Comparison of ENCODE assay signal across 8 mouse cellular contexts in genomic region chr3:134235491-134236413, GRCm38 (mm10). TPM values are rescaled to one million over a fixed set of nuclear protein-coding genes. Genes with fewer than 3 reads are reported as not detected.
DNase-seq lines count a peak whose midpoint lies in the region; ATAC-seq and TF ChIP-seq lines count a peak whose summit lies in the region.

No protein-coding gene starts in this region.

- H3ac ChIP-seq in C2C12 (ENCODE audit: control insufficient read depth, insufficient read length, low read depth) (peak overlapping the region; percentile 23), myocyte (ENCODE audit: control insufficient read depth, insufficient read length) (no peak overlapping the region)

- TF ChIP-seq POLR2A in bone marrow macrophage, adult 2 months (IDR thresholded peaks at IDR 0.05; ENCODE audit: borderline replicate concordance, low read depth, low read length) = no peak
- TF ChIP-seq POLR2A in myocyte (IDR thresholded peaks at IDR 0.05; ENCODE audit: insufficient read length, low read depth) = no peak

- H3K27me3 ChIP-seq in C2C12 (ENCODE audit: control insufficient read depth, insufficient read depth, insufficient read length) (no peaks in the 10 kb centered on the region), myocyte (ENCODE audit: control insufficient read depth, insufficient read depth, insufficient read length) (peaks cover 14% of the 10 kb centered on the region)
- H3K27me3 ChIP-seq in forebrain, embryonic 11.5 days (ENCODE audit: control insufficient read depth, insufficient read depth, low read length) = no peaks in the 10 kb centered on the region
- no peaks in the 10 kb centered on the region for H3K27me3 ChIP-seq in heart, embryonic 14.5 days (ENCODE audit: control insufficient read depth, insufficient read depth, low read length)
- no peaks in the 10 kb centered on the region for H3K27me3 ChIP-seq in kidney, postnatal 0 days (ENCODE audit: insufficient read depth, low read length)
- peaks cover 30% of the 10 kb centered on the region for H3K27me3 ChIP-seq in liver, embryonic 11.5 days (replicated peaks; ENCODE audit: control insufficient read depth, insufficient read depth, low read length)

- under 1% methylated on average over 54 of the region's 55 CpGs for WGBS in forebrain, embryonic 11.5 days
- under 1% methylated on average over 52 of the region's 55 CpGs for WGBS in heart, embryonic 14.5 days
- WGBS in kidney, postnatal 0 days = under 1% methylated on average over 53 of the region's 55 CpGs
- 1% methylated on average over 46 of the region's 55 CpGs for WGBS in liver, embryonic 11.5 days

- H3K4me3 ChIP-seq in C2C12 (ENCODE audit: insufficient read depth, poor library complexity, severe bottlenecking) (peak overlapping the region; percentile 30), myocyte (peak overlapping the region; percentile 20)
- H3K4me3 ChIP-seq in bone marrow macrophage, adult 2 months (ENCODE audit: insufficient read depth, low read length) = peak overlapping the region; percentile 56
- H3K4me3 ChIP-seq in forebrain, embryonic 11.5 days (ENCODE audit: low read depth, low read length) = peak overlapping the region; percentile 78
- H3K4me3 ChIP-seq in heart, embryonic 14.5 days (ENCODE audit: control insufficient read depth in 1 of 2, insufficient read depth in 1 of 2, low read depth in 1 of 2, low read length in 2 of 2) = peak overlapping the region; percentile 45 to 72
- peak overlapping the region; percentile 42 for H3K4me3 ChIP-seq in kidney, postnatal 0 days (replicated peaks; ENCODE audit: low read depth, low read length)
- H3K4me3 ChIP-seq in liver, embryonic 11.5 days (ENCODE audit: low read depth, low read length) = peak overlapping the region; percentile 50

- H3K79me2 ChIP-seq in C2C12 (ENCODE audit: control insufficient read depth, insufficient read depth) (no peaks in the 10 kb centered on the region), myocyte (ENCODE audit: control insufficient read depth, insufficient read depth) (no peaks in the 10 kb centered on the region)

- ATAC-seq in forebrain, embryonic 11.5 days (replicated peaks; ENCODE audit: low FRiP score) = peak; percentile 78
- ATAC-seq in heart, embryonic 14.5 days (ENCODE audit: insufficient number of reproducible peaks, insufficient read depth, low FRiP score, low read depth) = peak; percentile 70
- ATAC-seq in kidney, postnatal 0 days (replicated peaks; ENCODE audit: low FRiP score, low read depth) = peak; percentile 65
- ATAC-seq in liver, embryonic 11.5 days (replicated peaks; ENCODE audit: low FRiP score) = peak; percentile 79

- no peaks in the 10 kb centered on the region for H3K79me3 ChIP-seq in C2C12 (ENCODE audit: low read depth)

- peak overlapping the region; percentile 66 for H3K9ac ChIP-seq in forebrain, embryonic 11.5 days (ENCODE audit: low read length)
- peak overlapping the region; percentile 60 for H3K9ac ChIP-seq in heart, embryonic 14.5 days (ENCODE audit: low read length)
- H3K9ac ChIP-seq in kidney, postnatal 0 days (ENCODE audit: low read depth, low read length) = peak overlapping the region; percentile 47; the same call in 1 of the 2 replicates
- peak overlapping the region; percentile 10 for H3K9ac ChIP-seq in liver, embryonic 11.5 days (ENCODE audit: low read depth, low read length)

- no peak overlapping the region for H3K27ac ChIP-seq in bone marrow macrophage, adult 2 months (ENCODE audit: insufficient read depth, low read depth, low read length)
- H3K27ac ChIP-seq in forebrain, embryonic 11.5 days (ENCODE audit: low read depth, low read length) = peak overlapping the region; percentile 98
- peak overlapping the region; percentile 67 to 81 for H3K27ac ChIP-seq in heart, embryonic 14.5 days (replicated peaks in 1 of 2; ENCODE audit: control insufficient read depth in 1 of 2, insufficient read depth in 1 of 2, low read depth in 2 of 2, low read length in 2 of 2)
- no peak overlapping the region; the same call in 1 of the 2 replicates for H3K27ac ChIP-seq in kidney, postnatal 0 days
- peak overlapping the region; percentile 68 for H3K27ac ChIP-seq in liver, embryonic 11.5 days (ENCODE audit: low read depth, low read length)

- H3K36me3 ChIP-seq in C2C12 (ENCODE audit: control insufficient read depth, insufficient read depth) (no peaks in the 10 kb centered on the region), myocyte (ENCODE audit: control insufficient read depth, insufficient read depth) (no peaks in the 10 kb centered on the region)
- H3K36me3 ChIP-seq in forebrain, embryonic 11.5 days (ENCODE audit: control insufficient read depth, insufficient read depth, low read length) = no peaks in the 10 kb centered on the region
- H3K36me3 ChIP-seq in heart, embryonic 14.5 days (ENCODE audit: control insufficient read depth, insufficient read depth, low read length) = no peaks in the 10 kb centered on the region
- no peaks in the 10 kb centered on the region for H3K36me3 ChIP-seq in kidney, postnatal 0 days (ENCODE audit: insufficient read depth, low read length)
- no peaks in the 10 kb centered on the region for H3K36me3 ChIP-seq in liver, embryonic 11.5 days (ENCODE audit: control insufficient read depth, insufficient read depth, low read length)

- no peaks in the 10 kb centered on the region for H3K9me3 ChIP-seq in forebrain, embryonic 11.5 days (ENCODE audit: control insufficient read depth, low read length)
- H3K9me3 ChIP-seq in heart, embryonic 14.5 days (ENCODE audit: control insufficient read depth, low read length) = no peaks in the 10 kb centered on the region
- no peaks in the 10 kb centered on the region for H3K9me3 ChIP-seq in kidney, postnatal 0 days (replicated peaks; ENCODE audit: low read length)
- no peaks in the 10 kb centered on the region for H3K9me3 ChIP-seq in liver, embryonic 11.5 days (ENCODE audit: control insufficient read depth, low read length)

- DNase-seq in forebrain, embryonic 11.5 days (ENCODE audit: low spot score) = peak; percentile 97
- peak; percentile 86 for DNase-seq in kidney, postnatal 0 days (ENCODE audit: low spot score)
- peak; percentile 75 for DNase-seq in liver, embryonic 11.5 days (ENCODE audit: low spot score)
- DNase-seq in testis, postnatal 10 days (ENCODE audit: low spot score) = peak; percentile 80

- H3K4me2 ChIP-seq in forebrain, embryonic 11.5 days (ENCODE audit: low read depth, low read length, severe bottlenecking) = peak overlapping the region; percentile 69
- H3K4me2 ChIP-seq in heart, embryonic 14.5 days (ENCODE audit: low read length) = peak overlapping the region; percentile 73
- H3K4me2 ChIP-seq in kidney, postnatal 0 days (ENCODE audit: low read length) = peak overlapping the region; percentile 74
- H3K4me2 ChIP-seq in liver, embryonic 11.5 days = peak overlapping the region; percentile 66
- H3K4me2 ChIP-seq in myocyte (ENCODE audit: low read depth) = peak overlapping the region; percentile 88

- TF ChIP-seq CTCF in C2C12 (IDR thresholded peaks at IDR 0.05; ENCODE audit: control insufficient read depth, insufficient read depth, insufficient read length) = no peak
- no peak for TF ChIP-seq CTCF in bone marrow macrophage, adult 2 months (IDR thresholded peaks at IDR 0.05; ENCODE audit: low read depth, low read length)
- TF ChIP-seq CTCF in kidney, postnatal 0 days (IDR thresholded peaks at IDR 0.05; ENCODE audit: low read depth) = no peak

- H3K4me1 ChIP-seq in bone marrow macrophage, adult 2 months (ENCODE audit: control insufficient read depth, insufficient read depth, low read length) = no peaks in the 10 kb centered on the region
- H3K4me1 ChIP-seq in forebrain, embryonic 11.5 days (replicated peaks; ENCODE audit: control insufficient read depth, insufficient read depth, low read length) = no peaks in the 10 kb centered on the region; the same call in 1 of the 2 replicates
- H3K4me1 ChIP-seq in heart, embryonic 14.5 days (ENCODE audit: control insufficient read depth in 2 of 2, insufficient read depth in 2 of 2, low read length in 2 of 2) = peaks cover 0 to 17% of the 10 kb centered on the region in 2 experiments; a peak in 2 of 4 replicates
- H3K4me1 ChIP-seq in kidney, postnatal 0 days (replicated peaks; ENCODE audit: insufficient read depth, low read length) = 0 out of 2 replicates have a peak, but pooled peaks cover 7% of the 10 kb centered on the region
- no peaks in the 10 kb centered on the region for H3K4me1 ChIP-seq in liver, embryonic 11.5 days (replicated peaks; ENCODE audit: control insufficient read depth, insufficient read depth, low read length)

TF ChIP-seq in C2C12, 6 proteins besides CTCF, POLR2A, EP300 and RAD21:
- TF ChIP-seq MAX (IDR thresholded peaks at IDR 0.05) = no peak
- TF ChIP-seq MYOD1 (IDR thresholded peaks at IDR 0.05; ENCODE audit: control insufficient read depth, insufficient read length, low read depth) = no peak
- no peak for TF ChIP-seq MYOG (IDR thresholded peaks at IDR 0.05; ENCODE audit: control insufficient read depth, extremely low read depth, insufficient read length)
- no peak for TF ChIP-seq CEBPB (IDR thresholded peaks at IDR 0.05; ENCODE audit: low read depth)
- TF ChIP-seq USF1 (IDR thresholded peaks at IDR 0.05; ENCODE audit: low read depth) = no peak
- no peak for TF ChIP-seq FOSL1 (IDR thresholded peaks at IDR 0.05; ENCODE audit: insufficient read depth, low read length, poor library complexity, severe bottlenecking)

TF ChIP-seq in myocyte, 11 proteins besides CTCF, POLR2A, EP300 and RAD21 (continues in another document):
- no peak for TF ChIP-seq SRF (IDR thresholded peaks at IDR 0.05; ENCODE audit: control insufficient read depth, insufficient read length, low read depth)
- TF ChIP-seq TCF12 (IDR thresholded peaks at IDR 0.05; ENCODE audit: insufficient read depth, poor library complexity, severe bottlenecking) = no peak
- no peak for TF ChIP-seq USF1 (IDR thresholded peaks at IDR 0.05; ENCODE audit: low read depth)
- TF ChIP-seq MYOG (IDR thresholded peaks at IDR 0.05; ENCODE audit: control insufficient read depth in 1 of 3, insufficient read depth in 1 of 3, insufficient read length in 2 of 3, low read depth in 2 of 3) = no peak
- TF ChIP-seq MAX (IDR thresholded peaks at IDR 0.05; ENCODE audit: low read depth) = no peak
- no peak for TF ChIP-seq MYOD1 (IDR thresholded peaks at IDR 0.05; ENCODE audit: control insufficient read depth in 1 of 3, insufficient read length in 2 of 3, low read depth in 2 of 3)
- TF ChIP-seq CEBPB (IDR thresholded peaks at IDR 0.05; ENCODE audit: insufficient read depth, poor library complexity, severe bottlenecking) = no peak
- TF ChIP-seq E2F4 (IDR thresholded peaks at IDR 0.05; ENCODE audit: insufficient read depth) = no peak
- TF ChIP-seq TCF3 (IDR thresholded peaks at IDR 0.05; ENCODE audit: insufficient read length, low read depth) = no peak

RNA-seq across cellular contexts. Expression of gene Cxxc4, which starts 0.5 kb away (rescaled TPM):
- polyA plus RNA-seq in C2C12 (2012; fragmentation: generic; extraction: Trizol) (0.02 TPM), myocyte (2012; fragmentation: generic; extraction: Trizol) (0.01 TPM)
- polyA plus RNA-seq in bone marrow macrophage, adult 2 months (2012; ENCODE audit: insufficient read depth, insufficient read length, missing spikeins) = not detected in 2 replicates
- polyA plus RNA-seq in forebrain, embryonic 11.5 days (2014; fragmentation: Nextera tagmentation; extraction: Ambion mirVana) = 24.8 and 26.4 TPM in 2 replicates
- 5.4 and 6.2 TPM in 2 replicates for polyA plus RNA-seq in heart, embryonic 14.5 days (2014; fragmentation: Nextera tagmentation; extraction: Ambion mirVana)
- 2.9 and 4.1 TPM in 2 replicates for polyA plus RNA-seq in kidney, postnatal 0 days (2015; fragmentation: Nextera tagmentation; extraction: Ambion mirVana)
- polyA plus RNA-seq in liver, embryonic 11.5 days (2014; fragmentation: Nextera tagmentation; extraction: Ambion mirVana) = 2.5 and 3.8 TPM in 2 replicates

Comparison
In these comparisons a context has a peak if more than half of its experiments do, and no peak if none do; other contexts are left out.
1. H3K4me3 ChIP-seq: peak in every context shown above with its lines; median percentile 78 in forebrain, embryonic 11.5 days; 58 in heart, embryonic 14.5 days; 56 in bone marrow macrophage, adult 2 months; 50 in liver, embryonic 11.5 days; 42 in kidney, postnatal 0 days; 30 in C2C12; 20 in myocyte.
2. H3K27ac ChIP-seq: peak in forebrain, embryonic 11.5 days (single experiment), heart, embryonic 14.5 days (2 of 2) and liver, embryonic 11.5 days (single experiment); none in bone marrow macrophage, adult 2 months (single experiment) and kidney, postnatal 0 days (single experiment).
3. H3K9ac ChIP-seq: peak in every context shown above with its lines; median percentile 66 in forebrain, embryonic 11.5 days; 60 in heart, embryonic 14.5 days; 47 in kidney, postnatal 0 days; 10 in liver, embryonic 11.5 days.
4. Peak in every context shown above with its lines, with median percentiles within 50 percentile points of each other: ATAC-seq, DNase-seq and H3K4me2 ChIP-seq.